Mouse (Mus musculus) kidney, postnatal 0 days (tissue): ENCODE data around the gene Purb. TPM values are rescaled to one million over a fixed set of nuclear protein-coding genes. Genes with fewer than 3 reads are reported as not detected.
"Not testable (repeated sequence)": the region's sequence is repeated elsewhere in the genome, so short reads cannot be mapped to it uniquely, and the experiment has no call there.

Experiments
- ATAC-seq: fragments of 200-750 bp; cut with Nextera tagmentation; replicated peaks from 2 replicates; pipeline ENCODE4 v1.8.0; 2017; ENCODE audit warnings: low read depth, moderate number of reproducible peaks, moderate TSS enrichment, moderate library complexity; ENCODE audit not compliant: low FRiP score
- DNase-seq: peaks from one replicate; pipeline ENCODE4 v3.0.0-alpha.2; 2016; ENCODE audit warnings: low spot score
- H3K27ac ChIP-seq: fragments of 300-500 bp; sonication (generic); 2 replicates; pipeline ENCODE4 v1.5.1; 2014; ENCODE audit warnings: mild to moderate bottlenecking
- H3K27me3 ChIP-seq: fragments of 300-500 bp; sonication (generic); 2 replicates; pipeline ENCODE4 v1.6.1; 2014; ENCODE audit warnings: low read length, mixed read lengths; ENCODE audit not compliant: insufficient read depth
- H3K36me3 ChIP-seq: fragments of 300-500 bp; sonication (generic); 2 replicates; pipeline ENCODE4 v1.6.1; 2014; ENCODE audit warnings: low read length, mixed read lengths; ENCODE audit not compliant: insufficient read depth
- H3K4me1 ChIP-seq: fragments of 300-500 bp; sonication (generic); replicated peaks from 2 replicates; pipeline ENCODE4 v1.6.1; 2014; ENCODE audit warnings: antibody characterized with exemption, low read length, mixed read lengths; ENCODE audit not compliant: insufficient read depth
- H3K4me2 ChIP-seq: fragments of 300-500 bp; sonication (generic); 2 replicates; pipeline ENCODE4 v1.6.1; 2014; ENCODE audit warnings: mild to moderate bottlenecking, low read length, moderate library complexity, mixed read lengths
- H3K4me3 ChIP-seq: fragments of 300-500 bp; sonication (generic); replicated peaks from 2 replicates; pipeline ENCODE4 v1.5.1; 2014; ENCODE audit warnings: low read depth, low read length
- H3K9ac ChIP-seq: fragments of 300-500 bp; sonication (generic); 2 replicates; pipeline ENCODE4 v1.6.1; 2014; ENCODE audit warnings: low read depth, low read length
- H3K9me3 ChIP-seq: fragments of 300-500 bp; sonication (generic); replicated peaks from 2 replicates; pipeline ENCODE4 v1.6.1; 2016; ENCODE audit warnings: low read length, inconsistent platforms, mixed read lengths
- CTCF ChIP-seq: IDR thresholded peaks from 2 replicates; pipeline ENCODE4 v1.5.1; 2016; ENCODE audit warnings: antibody characterized with exemption, low read depth, mild to moderate bottlenecking, moderate library complexity
- WGBS: fragments of 180-500 bp; shearing (Covaris S2); extraction: QIAGEN DNeasy Blood & Tissue Kit; methylation state at CpG from one replicate; pipeline ENCODE4 v1.1.7; 2014; 5-methylcytosine and 5-hydroxymethylcytosine counted together
- microRNA-seq: library from miRNA; unstranded; fragments of <30 nt; microRNA quantifications from one replicate; pipeline ENCODE4, GENCODE M21; 2016
- polyA plus RNA-seq: library from polyadenylated mRNA; unstranded; fragments of >200 nt; fragmentation: Nextera tagmentation; extraction: Ambion mirVana; gene quantifications from 2 replicates; pipeline ENCODE4 v1.2.1, GENCODE M21; 2015

Purb gene
- polyA plus RNA-seq, 1 experiment from 2014 or later: 24.5 TPM

GRCm38 (mm10) chr11:6420722-6421350, 54.9 kb downstream of the Purb start:
- no peak overlapping the region for H3K9ac ChIP-seq
- peaks cover 48% of the 10 kb centered on the region for H3K36me3 ChIP-seq
- 80% methylated on average over 2 of the region's 2 CpGs for WGBS

GRCm38 (mm10) chr11:6420283-6420703, 55.4 kb downstream of the Purb start:
- no peak overlapping the region for H3K4me3 ChIP-seq

More at GRCm38 (mm10) chr11:6420722-6421350, 54.9 kb downstream of the Purb start:
- Histone ChIP-seq H3K4me3 (no peak overlapping the region), H3K4me2 (no peak overlapping the region), H3K27me3 (no peaks in the 10 kb centered on the region), H3K27ac (peak overlapping the region; percentile 50; the same call in 1 of the 2 replicates), H3K4me1 (peaks cover 11% of the 10 kb centered on the region), H3K9me3 (no peaks in the 10 kb centered on the region)
- no peak for TF ChIP-seq CTCF
- DNase-seq: no peak
- no peak for ATAC-seq

GRCm38 (mm10) chr11:6419156-6419555, 56.6 kb downstream of the Purb start:
- H3K36me3 ChIP-seq: peaks cover 38% of the 10 kb centered on the region
- peaks cover 11% of the 10 kb centered on the region for H3K4me1 ChIP-seq
- not testable (repeated sequence) for H3K9me3 ChIP-seq, DNase-seq, H3K4me3 ChIP-seq, H3K9ac ChIP-seq, H3K27me3 ChIP-seq, H3K4me2 ChIP-seq, H3K27ac ChIP-seq, ATAC-seq
- WGBS: 66% methylated on average over 4 of the region's 4 CpGs

More at GRCm38 (mm10) chr11:6420283-6420703, 55.4 kb downstream of the Purb start:
- no peaks in the 10 kb centered on the region for H3K27me3 ChIP-seq
- H3K4me2 ChIP-seq: no peak overlapping the region
- TF ChIP-seq CTCF: no peak
- H3K9me3 ChIP-seq: no peaks in the 10 kb centered on the region
- DNase-seq: no peak
- no peak overlapping the region for H3K9ac ChIP-seq
- WGBS: 22% methylated on average over 1 of the region's 1 CpGs
- no peak overlapping the region for H3K27ac ChIP-seq
- peaks cover 45% of the 10 kb centered on the region for H3K36me3 ChIP-seq
- ATAC-seq: no peak
- peaks cover 11% of the 10 kb centered on the region for H3K4me1 ChIP-seq

- no peak for TF ChIP-seq CTCF
- Histone ChIP-seq H3K9me3 (no peaks in the 10 kb centered on the region), H3K27me3 (no peaks in the 10 kb centered on the region), H3K27ac (no peak overlapping the region), H3K9ac (no peak overlapping the region), H3K36me3 (peaks cover 38% of the 10 kb centered on the region), H3K4me3 (no peak overlapping the region), H3K4me1 (peaks cover 11% of the 10 kb centered on the region), H3K4me2 (0 out of 2 replicates have a peak overlapping the region, but pooled peaks have one; percentile 13)
- DNase-seq: no peak
- WGBS: 80% methylated on average over 5 of the region's 5 CpGs
- ATAC-seq: no peak
Observed at GRCm38 (mm10) chr11:6418751-6419150, 57.0 kb downstream of the Purb start.

Small RNAs within 50 kb of the gene (microRNA-seq; reads per million reads assigned to microRNA genes)
- gene Gm22123: not detected

Other genes with a start within 250 kb of the Purb start
- 0.10 and 0.11 TPM in 2 replicates for gene Npc1l1, start 245.8 kb downstream of the Purb start, polyA plus RNA-seq
- 73.2 and 75.3 TPM in 2 replicates for gene Ddx56, start 208.1 kb downstream of the Purb start, polyA plus RNA-seq
- 163 and 168 TPM in 2 replicates for gene Tmed4, start 201.0 kb downstream of the Purb start, polyA plus RNA-seq
- gene Ogdh, start 184.3 kb downstream of the Purb start, polyA plus RNA-seq: 125 and 138 TPM in 2 replicates
- gene Zmiz2, start 86.8 kb downstream of the Purb start, polyA plus RNA-seq: 9.9 TPM in 2 replicates
- gene Ppia, start 60.5 kb downstream of the Purb start, polyA plus RNA-seq: 5,621 and 5,791 TPM in 2 replicates
- 441 and 458 TPM in 2 replicates for gene H2afv, start 31.5 kb downstream of the Purb start, polyA plus RNA-seq
- 0.42 and 0.83 TPM in 2 replicates for gene Myo1g, start 45.0 kb upstream of the Purb start, polyA plus RNA-seq
- gene Ccm2, start 71.0 kb upstream of the Purb start, polyA plus RNA-seq: 63.8 and 66.5 TPM in 2 replicates
- gene Nacad, start 130.1 kb upstream of the Purb start, polyA plus RNA-seq: 1.1 TPM in 2 replicates
- gene Tbrg4, start 150.2 kb upstream of the Purb start, polyA plus RNA-seq: 32.2 and 34.5 TPM in 2 replicates
- gene Wap, start 162.7 kb upstream of the Purb start, polyA plus RNA-seq: not detected in 2 replicates
- 25.0 and 26.5 TPM in 2 replicates for gene Ramp3, start 182.6 kb upstream of the Purb start, polyA plus RNA-seq